Mouse (Mus musculus): Measurements from ENCODE around the gene Rtn4r.

DNA sequence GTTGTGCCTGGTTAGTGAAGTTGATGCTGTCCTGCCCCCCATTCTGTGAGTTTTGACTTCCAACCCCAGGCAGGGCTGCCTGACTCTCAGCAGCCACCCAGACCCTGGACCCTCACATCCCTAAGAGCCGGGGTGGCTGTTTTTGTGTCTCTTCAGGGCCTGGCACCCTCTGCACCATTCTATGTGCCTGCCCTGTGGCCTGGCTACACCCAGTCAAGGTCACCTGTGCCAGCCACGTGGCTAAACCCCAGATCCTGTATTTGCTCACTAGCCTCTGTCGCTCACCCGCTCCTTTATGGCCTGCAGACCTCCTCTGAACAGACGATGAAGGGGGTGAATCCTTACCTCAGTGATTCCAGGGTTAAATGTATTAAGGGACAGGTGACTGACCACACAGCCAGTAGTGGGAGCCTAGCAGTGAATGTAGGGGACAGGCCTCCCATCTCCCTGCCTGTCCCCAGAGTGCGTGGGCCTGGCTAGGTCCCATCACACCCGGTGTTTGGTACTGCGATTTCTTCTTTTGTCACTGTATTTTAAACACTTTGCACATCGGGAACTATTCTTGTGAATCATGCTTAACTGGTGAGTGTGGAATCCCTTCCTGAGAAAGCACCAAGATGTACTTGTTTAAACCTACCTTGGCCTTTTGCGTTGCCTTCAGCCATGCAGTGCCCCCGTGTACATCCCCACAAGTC, 4.0 kb downstream of the Rtn4r start:
- TF ChIP-seq ZNF384 (IDR thresholded peaks at IDR 0.05; ENCODE audit: low read depth, low read length): no peak
- TF ChIP-seq ZC3H11A (IDR thresholded peaks at IDR 0.05; ENCODE audit: borderline replicate concordance, low read depth, low read length): no peak
- TF ChIP-seq MAFK (IDR thresholded peaks at IDR 0.05; ENCODE audit: insufficient read depth, low read depth, low read length): no peak
